Mouse (Mus musculus) myocyte (in vitro differentiated cells): ENCODE measurements around the gene Rnls.

ENCODE experiments used
- MAX ChIP-seq: IDR thresholded peaks from one replicate; pipeline ENCODE4 v1.6.1; 2011; ENCODE audit warnings: low read depth, mild to moderate bottlenecking, control low read depth
- MYOD1 ChIP-seq, 3 experiments: IDR thresholded peaks; one replicate each; pipeline ENCODE4 v1.6.1; 2011; ENCODE audit warnings: control low read depth in 2 of 3, low read depth in 2 of 3, mild to moderate bottlenecking in 2 of 3, moderate library complexity in 1 of 3; ENCODE audit not compliant: insufficient read length in 2 of 3, control insufficient read depth in 1 of 3
- POLR2A ChIP-seq: IDR thresholded peaks from one replicate; pipeline ENCODE4 v1.6.1; 2011; ENCODE audit warnings: low read depth, mild to moderate bottlenecking, control low read depth, moderate library complexity; ENCODE audit not compliant: insufficient read length
- POLR2AphosphoS2 ChIP-seq: IDR thresholded peaks from one replicate; pipeline ENCODE4 v1.6.1; 2011; ENCODE audit warnings: low read depth, control low read depth; ENCODE audit not compliant: insufficient read length
- TCF12 ChIP-seq: IDR thresholded peaks from one replicate; pipeline ENCODE4 v1.6.1; 2011; ENCODE audit warnings: mild to moderate bottlenecking, control low read depth; ENCODE audit not compliant: poor library complexity, insufficient read depth, severe bottlenecking
- USF1 ChIP-seq: IDR thresholded peaks from one replicate; pipeline ENCODE4 v1.6.1; 2011; ENCODE audit warnings: low read depth, mild to moderate bottlenecking, control low read depth, moderate library complexity

- TF ChIP-seq TCF12 (no peak), POLR2A (no peak), USF1 (no peak), MYOD1 (IDR thresholded peaks at IDR 0.05; ENCODE audit: control insufficient read depth in 1 of 3, insufficient read length in 2 of 3, low read depth in 2 of 3) (no peak), POLR2AphosphoS2 (no peak), MAX (no peak)
Observed at GRCm38 (mm10) chr19:33113746-33114145, 278.3 kb downstream of the Rnls start.
